Mouse (Mus musculus) hindbrain, embryonic 11.5 days (tissue): Measurements from ENCODE around the gene Robo1. TPM values are rescaled to one million over a fixed set of nuclear protein-coding genes. Genes with fewer than 3 reads are reported as not detected.

Source experiments
- ATAC-seq: fragments of 200-750 bp; cut with Nextera tagmentation; 2 replicates; pipeline ENCODE4 v1.8.0; 2017; ENCODE audit warnings: mild to moderate bottlenecking, moderate TSS enrichment, moderate library complexity; ENCODE audit not compliant: low FRiP score
- DNase-seq: peaks from one replicate; pipeline ENCODE4 v3.0.0-alpha.2; 2015; ENCODE audit warnings: low spot score
- H3K27ac ChIP-seq: fragments of 300-500 bp; sonication (generic); 2 replicates; pipeline ENCODE4 v1.5.1; 2014; ENCODE audit warnings: mild to moderate bottlenecking, low read depth, low read length
- H3K27me3 ChIP-seq: fragments of 300-500 bp; sonication (generic); 2 replicates; pipeline ENCODE4 v1.6.1; 2014; ENCODE audit warnings: mild to moderate bottlenecking, low read length, moderate library complexity, mixed read lengths; ENCODE audit not compliant: control insufficient read depth, insufficient read depth
- H3K36me3 ChIP-seq: fragments of 300-500 bp; sonication (generic); 2 replicates; pipeline ENCODE4 v1.6.1; 2014; ENCODE audit warnings: mild to moderate bottlenecking, low read length, moderate library complexity, mixed read lengths; ENCODE audit not compliant: control insufficient read depth, insufficient read depth
- H3K4me1 ChIP-seq: fragments of 300-500 bp; sonication (generic); replicated peaks from 2 replicates; pipeline ENCODE4 v1.6.1; 2014; ENCODE audit warnings: low read length, mixed read lengths; ENCODE audit not compliant: control insufficient read depth, insufficient read depth
- H3K4me2 ChIP-seq: fragments of 300-500 bp; sonication (generic); replicated peaks from 2 replicates; pipeline ENCODE4 v1.6.1; 2014; ENCODE audit warnings: mild to moderate bottlenecking, low read depth, low read length
- H3K4me3 ChIP-seq: fragments of 300-500 bp; sonication (generic); 2 replicates; pipeline ENCODE4 v1.5.1; 2014; ENCODE audit warnings: low read depth, low read length
- H3K9ac ChIP-seq: fragments of 300-500 bp; sonication (generic); 2 replicates; pipeline ENCODE4 v1.6.1; 2014; ENCODE audit warnings: low read depth, low read length
- H3K9me3 ChIP-seq: fragments of 300-500 bp; sonication (generic); 2 replicates; pipeline ENCODE4 v1.6.1; 2016; ENCODE audit warnings: low read length; ENCODE audit not compliant: control insufficient read depth
- WGBS: fragments of 180-500 bp; shearing (Covaris S2); extraction: QIAGEN DNeasy Blood & Tissue Kit; methylation state at CpG from one replicate; pipeline ENCODE4 v1.1.7; 2014; 5-methylcytosine and 5-hydroxymethylcytosine counted together
- polyA plus RNA-seq: library from polyadenylated mRNA; unstranded; fragments of >200 nt; fragmentation: Nextera tagmentation; extraction: Ambion mirVana; gene quantifications from 2 replicates; pipeline ENCODE4 v1.2.1, GENCODE M21; 2014

Robo1 gene
- polyA plus RNA-seq, 1 experiment from 2014 or later = 55.9 TPM

- WGBS = 24% methylated on average over 7 of the region's 7 CpGs
- DNase-seq = peak; percentile 11
- Histone ChIP-seq H3K9me3 (no peaks in the 10 kb centered on the region), H3K27me3 (no peaks in the 10 kb centered on the region), H3K9ac (no peak overlapping the region), H3K4me3 (no peak overlapping the region), H3K27ac (no peak overlapping the region), H3K36me3 (peaks cover 2% of the 10 kb centered on the region; the same call in 1 of the 2 replicates), H3K4me2 (no peak overlapping the region), H3K4me1 (no peaks in the 10 kb centered on the region)
- peak; percentile 45; the same call in 1 of the 2 replicates for ATAC-seq
Observed at GRCm38 (mm10) chr16:73038552-73038951, 730.4 kb downstream of the Robo1 start.

- no peak overlapping the region for H3K27ac ChIP-seq
- DNase-seq (no peak), ATAC-seq (no peak)
- no peaks in the 10 kb centered on the region for H3K27me3 ChIP-seq
- H3K4me3 ChIP-seq = no peak overlapping the region
- H3K4me2 ChIP-seq = no peak overlapping the region
- H3K36me3 ChIP-seq = no peaks in the 10 kb centered on the region
- H3K9ac ChIP-seq = no peak overlapping the region
- WGBS = 91% methylated on average over 3 of the region's 3 CpGs
- no peaks in the 10 kb centered on the region for H3K4me1 ChIP-seq
- H3K9me3 ChIP-seq = no peaks in the 10 kb centered on the region
Observed at GRCm38 (mm10) chr16:73062461-73062860, 754.4 kb downstream of the Robo1 start.

GRCm38 (mm10) chr16:73067782-73068181, 759.7 kb downstream of the Robo1 start:
- Histone ChIP-seq H3K4me2 (no peak overlapping the region), H3K27ac (no peak overlapping the region), H3K9me3 (no peaks in the 10 kb centered on the region), H3K36me3 (no peaks in the 10 kb centered on the region), H3K9ac (no peak overlapping the region), H3K4me3 (no peak overlapping the region), H3K27me3 (no peaks in the 10 kb centered on the region), H3K4me1 (no peaks in the 10 kb centered on the region)
- DNase-seq = no peak
- ATAC-seq = no peak
- WGBS = 86% methylated on average over 7 of the region's 7 CpGs

- Histone ChIP-seq H3K4me3 (no peak overlapping the region), H3K9me3 (no peaks in the 10 kb centered on the region), H3K9ac (no peak overlapping the region), H3K27ac (no peak overlapping the region), H3K27me3 (no peaks in the 10 kb centered on the region), H3K36me3 (no peaks in the 10 kb centered on the region), H3K4me1 (no peaks in the 10 kb centered on the region), H3K4me2 (no peak overlapping the region)
- 93% methylated on average over 3 of the region's 3 CpGs for WGBS
- DNase-seq = no peak
- no peak for ATAC-seq
Observed at GRCm38 (mm10) chr16:73072047-73072446, 763.9 kb downstream of the Robo1 start.

- no peaks in the 10 kb centered on the region for H3K36me3 ChIP-seq
- DNase-seq (no peak), ATAC-seq (no peak)
- no peak overlapping the region for H3K27ac ChIP-seq
- no peaks in the 10 kb centered on the region for H3K4me1 ChIP-seq
- no peak overlapping the region for H3K4me3 ChIP-seq
- H3K9me3 ChIP-seq = no peaks in the 10 kb centered on the region
- no peak overlapping the region for H3K9ac ChIP-seq
- no peaks in the 10 kb centered on the region for H3K27me3 ChIP-seq
- WGBS = 96% methylated on average over 6 of the region's 6 CpGs
- H3K4me2 ChIP-seq = no peak overlapping the region
Observed at GRCm38 (mm10) chr16:73072883-73073282, 764.8 kb downstream of the Robo1 start.

- no peak for DNase-seq
- Histone ChIP-seq H3K4me3 (no peak overlapping the region), H3K27ac (no peak overlapping the region), H3K9me3 (no peaks in the 10 kb centered on the region), H3K9ac (no peak overlapping the region), H3K27me3 (no peaks in the 10 kb centered on the region), H3K4me2 (no peak overlapping the region), H3K36me3 (no peaks in the 10 kb centered on the region), H3K4me1 (no peaks in the 10 kb centered on the region)
- 73% methylated on average over 4 of the region's 4 CpGs for WGBS
- no peak for ATAC-seq
Observed at GRCm38 (mm10) chr16:73082420-73082819, 774.3 kb downstream of the Robo1 start.

- Histone ChIP-seq H3K4me2 (no peak overlapping the region), H3K4me1 (no peaks in the 10 kb centered on the region), H3K9me3 (no peaks in the 10 kb centered on the region), H3K4me3 (no peak overlapping the region), H3K9ac (no peak overlapping the region), H3K36me3 (no peaks in the 10 kb centered on the region), H3K27ac (no peak overlapping the region), H3K27me3 (no peaks in the 10 kb centered on the region)
- 91% methylated on average over 2 of the region's 2 CpGs for WGBS
- DNase-seq = no peak
- ATAC-seq = no peak
Observed at GRCm38 (mm10) chr16:73083077-73083476, 775.0 kb downstream of the Robo1 start.
